Mouse (Mus musculus) urinary bladder, postnatal 4 days (tissue): ENCODE results near the gene Rmnd5a.
"Not testable (repeated sequence)": the region's sequence is repeated elsewhere in the genome, so short reads cannot be mapped to it uniquely, and the experiment has no call there.

Experiments used
- DNase-seq, 2 experiments: peaks; one replicate each; pipeline ENCODE4 v3.0.0; 2021 to 2022; ENCODE audit warnings: low spot score in 2 of 2

Gene Rmnd5a

GRCm38 (mm10) chr6:71440492-71441250, at the start of gene Rmnd5a:
Rmnd5a (minus strand) TSS chr6:71440637.
- DNase-seq = peak; percentile 98 to 99

GRCm38 (mm10) chr6:71487966-71488365, 47.5 kb upstream of the Rmnd5a start:
- no peak for DNase-seq

GRCm38 (mm10) chr6:71486867-71487266, 46.4 kb upstream of the Rmnd5a start:
- DNase-seq = no peak

- no peak for DNase-seq
These were observed 45.8 kb upstream of the Rmnd5a start for GRCm38 (mm10) chr6:71486226-71486625.

DNA sequence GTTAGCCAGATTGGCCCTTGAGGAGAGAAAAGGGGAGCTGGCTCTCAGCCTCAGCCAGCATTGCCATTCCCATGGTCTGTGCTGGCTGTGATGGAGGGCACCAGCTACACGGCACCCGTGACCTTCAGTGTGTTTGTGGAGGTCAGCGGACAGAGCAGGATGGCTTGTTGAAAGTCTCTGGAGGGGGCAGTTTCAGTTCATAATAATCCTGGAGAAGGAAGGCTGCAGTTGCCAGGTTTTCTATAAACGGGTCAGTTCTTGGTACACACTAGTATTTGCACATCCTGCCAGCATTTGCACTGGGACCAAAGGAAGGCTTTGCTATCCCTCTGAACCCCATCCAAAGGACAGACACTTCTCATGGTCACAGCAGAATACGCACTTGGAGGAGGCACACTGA, 44.8 kb upstream of the Rmnd5a start:
- DNase-seq = no peak

GRCm38 (mm10) chr6:71481136-71481535, 40.7 kb upstream of the Rmnd5a start:
- no peak for DNase-seq

GRCm38 (mm10) chr6:71480136-71480535, 39.7 kb upstream of the Rmnd5a start:
- no peak for DNase-seq

DNA sequence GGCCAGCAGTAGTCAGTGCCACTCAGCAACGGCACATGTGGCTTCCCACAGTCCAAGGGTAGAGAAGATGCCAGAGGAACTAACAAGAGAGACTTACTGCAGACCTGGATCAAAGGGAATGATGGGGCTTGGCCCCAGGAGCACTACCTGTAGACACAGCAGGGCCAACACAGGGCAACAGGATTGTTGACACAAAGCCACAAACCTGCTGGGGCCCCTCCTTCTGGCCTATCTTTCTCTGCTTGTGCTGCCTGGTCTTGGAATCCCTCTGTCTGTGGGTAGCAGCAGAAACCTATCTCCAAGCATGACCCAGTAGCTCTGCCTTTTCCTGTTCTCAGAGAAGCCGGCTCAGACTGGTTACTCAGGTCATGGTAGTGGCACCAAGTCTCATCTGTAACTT, 39.2 kb upstream of the Rmnd5a start:
- DNase-seq = not testable (repeated sequence)

DNA sequence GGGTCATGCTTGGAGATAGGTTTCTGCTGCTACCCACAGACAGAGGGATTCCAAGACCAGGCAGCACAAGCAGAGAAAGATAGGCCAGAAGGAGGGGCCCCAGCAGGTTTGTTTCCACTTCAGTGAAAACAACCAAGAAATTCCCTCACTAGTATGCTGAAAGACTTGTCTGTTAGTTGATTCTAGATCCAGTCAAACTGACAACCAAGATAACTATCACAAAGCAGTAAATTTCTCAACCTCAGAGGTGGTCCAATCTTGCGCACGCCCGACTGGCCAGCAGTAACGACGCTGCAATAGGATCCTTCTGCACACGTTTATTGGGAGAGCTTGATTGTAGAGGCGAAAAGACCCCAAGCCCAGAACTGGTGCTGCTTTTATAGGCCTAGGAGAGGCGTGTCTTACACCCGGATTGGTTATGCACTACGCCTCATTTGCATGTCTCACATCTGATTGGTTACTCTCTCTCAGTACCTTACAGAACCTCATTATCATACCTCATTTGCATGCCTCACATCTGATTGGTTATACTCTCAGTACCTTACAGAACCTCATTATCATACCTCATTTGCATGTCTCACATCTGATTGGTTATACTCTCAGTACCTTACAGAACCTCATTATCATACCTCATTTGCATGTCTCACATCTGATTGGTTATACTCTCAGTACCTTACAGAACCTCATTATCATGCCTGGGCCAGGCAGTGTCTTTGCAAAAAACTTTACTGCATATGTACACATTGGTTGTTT, 38.6 kb upstream of the Rmnd5a start:
- DNase-seq = not testable (repeated sequence)

DNA sequence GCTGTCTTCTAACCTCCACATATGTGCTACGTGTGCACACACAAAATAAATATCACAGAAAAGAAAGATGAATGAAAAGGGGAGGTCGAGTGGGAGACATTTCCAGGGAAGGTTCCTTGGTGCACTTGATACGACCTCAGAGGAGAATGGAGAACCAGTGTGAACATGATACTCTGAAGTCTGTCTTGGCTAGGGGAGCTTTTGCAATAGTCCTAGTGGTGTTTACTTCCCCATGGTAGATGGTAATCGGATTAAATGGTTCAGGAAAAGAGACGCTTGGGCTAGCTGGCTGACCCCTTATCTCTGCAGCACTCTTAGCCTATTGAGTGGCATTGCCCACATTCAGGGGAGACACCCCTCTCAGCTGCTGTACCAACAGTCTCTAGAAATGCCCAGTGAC, 36.3 kb upstream of the Rmnd5a start:
- DNase-seq = no peak

DNA sequence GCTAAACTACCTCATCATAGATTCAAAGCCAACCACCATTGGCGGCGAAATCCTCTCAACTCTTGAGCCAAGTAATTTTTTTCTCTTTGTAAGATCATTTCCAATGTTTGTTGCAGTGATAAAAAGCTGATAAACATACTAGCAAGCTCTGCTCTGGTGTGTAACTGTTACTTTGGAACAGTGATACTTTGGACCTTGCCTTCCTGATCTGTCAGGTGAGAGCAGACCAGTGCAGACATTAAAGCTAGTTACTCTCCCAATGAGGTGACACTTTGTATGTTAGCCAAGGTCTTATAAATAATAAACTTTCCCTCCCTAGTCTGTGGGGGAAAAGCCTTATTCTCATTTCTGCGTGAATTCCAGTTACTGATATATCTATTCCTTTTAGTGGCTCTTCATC, 35.2 kb upstream of the Rmnd5a start:
- DNase-seq = no peak

- no peak for DNase-seq
These were observed 32.3 kb upstream of the Rmnd5a start for GRCm38 (mm10) chr6:71472786-71473185.

GRCm38 (mm10) chr6:71471830-71472520, 31.5 kb upstream of the Rmnd5a start:
- DNase-seq = no peak

DNA sequence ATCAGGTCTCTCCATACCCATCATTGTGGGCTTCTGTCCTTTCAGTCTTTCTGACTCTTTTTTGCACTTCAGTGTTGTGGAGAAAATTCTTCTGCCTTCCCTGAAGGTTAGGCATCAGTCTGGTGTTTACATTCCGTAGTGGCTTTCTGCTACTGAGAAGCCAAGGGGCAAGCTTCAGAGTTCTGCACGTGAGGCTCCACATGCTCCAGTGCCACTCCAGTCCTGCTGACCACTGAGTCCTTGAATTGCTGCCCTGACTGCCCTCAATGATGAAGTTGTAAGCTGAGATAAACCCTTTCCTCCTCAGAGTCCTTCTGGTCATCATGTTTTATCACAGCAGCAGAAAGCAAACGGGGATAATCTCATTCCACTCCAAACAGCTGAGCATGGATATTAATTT, 28.9 kb upstream of the Rmnd5a start:
- no peak for DNase-seq

DNA sequence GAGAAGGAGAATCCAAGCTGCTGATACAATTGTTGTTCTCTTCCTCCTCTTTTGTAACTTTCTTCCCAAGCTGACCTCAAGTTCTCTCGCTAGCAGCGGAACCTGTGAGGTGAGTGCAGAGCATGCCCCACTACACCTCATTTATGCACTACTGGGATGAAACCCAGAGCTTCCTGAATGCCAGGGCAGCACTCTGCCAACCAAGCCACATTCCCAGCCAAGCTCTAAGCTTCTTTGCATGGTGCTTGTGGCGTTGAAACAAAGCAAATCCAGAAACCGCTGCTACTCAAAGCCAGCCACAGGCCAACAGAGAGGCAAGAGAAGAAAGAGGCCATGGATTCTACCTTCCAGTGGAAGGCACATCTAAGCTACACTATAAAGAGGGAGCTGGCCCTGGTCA, 27.3 kb upstream of the Rmnd5a start:
- DNase-seq = no peak

DNA sequence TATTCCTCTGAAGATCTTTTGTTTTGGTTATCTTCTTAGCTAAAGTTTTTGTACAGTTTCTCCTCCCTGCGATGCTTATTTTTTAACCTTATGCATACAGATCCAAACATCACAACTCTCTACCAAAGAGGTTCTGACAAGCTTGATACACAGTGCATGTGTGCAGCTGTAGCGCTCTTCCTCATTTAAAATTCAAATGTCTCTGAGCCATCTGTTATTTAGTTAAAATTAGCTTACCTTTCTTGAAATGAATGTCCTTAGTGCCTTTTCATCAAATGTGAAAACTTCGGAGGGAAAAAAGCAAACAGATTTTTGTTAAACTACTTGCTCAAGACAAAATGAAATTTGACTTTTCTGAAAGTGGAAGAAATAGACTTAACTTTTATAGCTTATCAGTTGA, 24.7 kb upstream of the Rmnd5a start:
- DNase-seq = no peak

- no peak for DNase-seq
These were observed 17.6 kb upstream of the Rmnd5a start for GRCm38 (mm10) chr6:71457956-71458608.

DNA sequence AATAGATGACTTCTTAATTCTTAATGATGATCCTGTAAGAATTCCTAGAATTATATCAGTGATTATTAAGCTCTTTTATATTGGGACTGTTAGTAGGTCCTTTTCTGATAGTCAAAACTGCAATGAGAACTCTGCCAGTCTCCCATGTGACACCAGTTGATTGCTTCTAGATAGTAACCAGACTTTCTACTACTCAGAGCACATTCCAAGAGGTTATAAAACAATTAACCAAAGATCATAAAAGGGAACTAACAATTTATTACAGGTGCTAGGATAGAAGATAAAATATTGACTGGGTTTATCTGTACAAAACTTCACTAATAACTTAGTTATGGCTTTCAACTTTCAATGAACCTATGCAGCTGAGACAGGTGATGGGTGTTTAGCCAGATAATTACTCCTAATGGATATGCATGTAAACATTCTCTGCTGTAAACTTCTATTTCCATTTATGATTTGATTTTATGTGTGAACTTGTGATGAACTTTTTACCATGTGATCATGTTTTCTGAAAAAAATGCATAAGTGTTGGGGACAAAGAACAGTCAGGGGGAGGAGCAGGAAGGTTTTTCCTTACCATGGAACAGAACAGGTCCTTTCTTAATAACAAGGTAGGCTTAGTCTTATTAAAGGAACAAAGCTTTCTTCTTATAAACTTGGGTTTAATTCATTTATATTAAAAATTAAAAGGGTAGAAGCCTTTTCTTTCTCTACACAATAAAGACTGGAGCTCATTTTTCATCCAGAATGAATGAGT, 13.7 kb upstream of the Rmnd5a start:
- not testable (repeated sequence) for DNase-seq

DNA sequence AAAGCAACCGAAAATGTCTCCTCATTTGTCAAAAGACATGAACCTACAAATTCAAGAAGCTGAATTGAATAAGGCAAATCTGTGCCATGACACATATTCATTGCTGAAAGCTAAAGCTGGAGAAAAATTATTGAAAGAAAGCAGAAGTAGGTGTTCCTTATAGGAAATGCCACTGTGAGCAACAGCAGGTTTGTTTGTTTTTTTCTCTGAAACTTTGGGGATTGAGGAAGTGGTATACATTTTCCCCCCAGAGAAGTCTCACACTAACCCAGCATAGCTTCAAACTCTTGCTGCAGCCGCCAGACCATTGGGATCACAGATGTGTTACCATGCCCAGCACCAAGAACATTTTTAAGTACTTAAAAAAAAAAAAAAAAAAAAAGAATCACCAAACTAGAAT, 12.4 kb upstream of the Rmnd5a start:
- DNase-seq = no peak

DNA sequence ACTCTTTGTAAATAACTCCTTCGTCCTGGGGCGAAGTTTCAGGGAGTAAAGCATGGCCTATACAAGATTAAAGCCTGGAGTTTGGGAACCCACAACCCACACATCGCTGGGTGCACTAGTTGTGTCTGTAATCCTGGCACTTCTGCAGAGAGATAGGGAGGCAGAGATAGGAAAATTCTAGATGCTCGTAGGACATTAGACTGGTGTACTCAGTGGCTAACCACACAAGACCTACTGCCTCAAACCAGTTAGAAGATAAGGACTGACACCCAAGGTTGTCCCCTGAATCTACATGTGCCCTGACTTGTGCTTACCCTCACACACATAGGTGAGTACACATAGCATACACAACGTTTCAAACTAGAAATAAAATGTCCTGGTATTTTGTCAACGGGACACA, 5.1 kb upstream of the Rmnd5a start:
- DNase-seq = no peak

GRCm38 (mm10) chr6:71444756-71445155, 4.3 kb upstream of the Rmnd5a start:
- DNase-seq = no peak
